Comparison of ENCODE assay signal across 8 mouse cellular contexts in the genomic region with DNA sequence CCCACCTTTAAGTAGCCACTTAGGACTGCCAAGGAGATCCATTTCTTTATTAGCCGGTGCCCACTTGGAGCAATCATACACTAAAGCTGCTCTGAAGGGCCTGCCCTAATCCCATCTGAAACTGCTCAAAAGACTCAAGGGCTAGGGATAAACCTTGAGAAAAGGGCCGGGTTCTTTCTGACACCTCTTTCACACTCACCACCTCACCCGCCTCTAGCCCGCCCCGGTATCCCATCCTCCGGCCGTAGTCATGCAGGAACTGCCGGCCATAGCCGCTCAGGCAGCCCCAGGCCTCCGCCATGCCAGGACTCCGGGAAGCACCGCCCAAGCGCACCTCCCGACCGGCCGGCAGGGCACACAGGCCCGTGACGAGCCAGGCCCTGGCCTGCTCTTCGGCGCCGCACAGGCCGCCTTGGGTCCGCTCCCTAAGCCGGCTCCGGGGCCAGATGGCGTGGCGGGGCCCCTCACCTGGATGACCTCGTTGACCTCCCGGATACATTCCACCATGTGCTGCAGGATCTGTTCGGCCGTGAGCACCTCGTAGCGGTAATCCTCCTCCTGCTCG. TPM values are rescaled to one million over a fixed set of nuclear protein-coding genes. Genes with fewer than 3 reads are reported as not detected.
DNase-seq lines count a peak whose midpoint lies in the region; ATAC-seq and TF ChIP-seq lines count a peak whose summit lies in the region.

No protein-coding gene starts in this region.

- peak overlapping the region; percentile 96 for H3K4me2 ChIP-seq in heart, embryonic 14.5 days (ENCODE audit: low read length)
- peak overlapping the region; percentile 95 for H3K4me2 ChIP-seq in neural tube, embryonic 13.5 days

- ATAC-seq in heart, embryonic 14.5 days (ENCODE audit: insufficient number of reproducible peaks, insufficient read depth, low FRiP score, low read depth): peak; percentile 62
- peak; percentile 48 for ATAC-seq in neural tube, embryonic 13.5 days (ENCODE audit: low read depth)

- H3K9ac ChIP-seq in heart, embryonic 14.5 days (ENCODE audit: low read length): peak overlapping the region; percentile 99
- H3K9ac ChIP-seq in neural tube, embryonic 13.5 days: peak overlapping the region; percentile 99

- no peaks in the 10 kb centered on the region for H3K27me3 ChIP-seq in forebrain, embryonic 10.5 days (ENCODE audit: poor library complexity, severe bottlenecking)
- no peaks in the 10 kb centered on the region for H3K27me3 ChIP-seq in heart, embryonic 14.5 days (ENCODE audit: control insufficient read depth, insufficient read depth, low read length)
- H3K27me3 ChIP-seq in neural tube, embryonic 13.5 days: no peaks in the 10 kb centered on the region
- H3K27me3 ChIP-seq in testis, adult 2 months (ENCODE audit: control insufficient read depth, insufficient read depth, low read length): no peaks in the 10 kb centered on the region

- no peaks in the 10 kb centered on the region for H3K9me3 ChIP-seq in forebrain, embryonic 10.5 days
- H3K9me3 ChIP-seq in heart, embryonic 14.5 days (ENCODE audit: control insufficient read depth, low read length): no peaks in the 10 kb centered on the region
- no peaks in the 10 kb centered on the region for H3K9me3 ChIP-seq in neural tube, embryonic 13.5 days

- peaks cover 12% of the 10 kb centered on the region for H3K36me3 ChIP-seq in forebrain, embryonic 10.5 days (replicated peaks)
- H3K36me3 ChIP-seq in heart, embryonic 14.5 days (ENCODE audit: control insufficient read depth, insufficient read depth, low read length): no peaks in the 10 kb centered on the region
- H3K36me3 ChIP-seq in neural tube, embryonic 13.5 days: no peaks in the 10 kb centered on the region
- H3K36me3 ChIP-seq in testis, adult 2 months (ENCODE audit: control insufficient read depth, insufficient read depth, low read length): 0 out of 2 replicates have a peak, but pooled peaks cover 2% of the 10 kb centered on the region

- DNase-seq in CD8-positive naive resting alpha-beta T cell, adult 2 months (ENCODE audit: low read depth in 2 of 2, low spot score in 2 of 2): peak; percentile 47
- DNase-seq in forebrain, embryonic 10.5 days (ENCODE audit: extremely low spot score, low spot score): peak; percentile 67
- peak; percentile 70 to 88 for DNase-seq in kidney, postnatal 25 days
- peak; percentile 70 to 78 for DNase-seq in lung, adult 18-20 months

- TF ChIP-seq CTCF in testis, adult 2 months (IDR thresholded peaks at IDR 0.05; ENCODE audit: control insufficient read depth, insufficient read depth, insufficient replicate concordance, low read depth, low read length): no peak

- no peaks in the 10 kb centered on the region for H3K4me1 ChIP-seq in brown adipose tissue, adult 24 weeks (ENCODE audit: control insufficient read depth, insufficient read depth, insufficient read length, low read length)
- H3K4me1 ChIP-seq in forebrain, embryonic 10.5 days: peaks cover 33% of the 10 kb centered on the region
- H3K4me1 ChIP-seq in heart, embryonic 14.5 days (ENCODE audit: control insufficient read depth in 2 of 2, insufficient read depth in 2 of 2, low read length in 2 of 2): peaks cover 0 to 23% of the 10 kb centered on the region in 2 experiments; a peak in 1 of 4 replicates
- H3K4me1 ChIP-seq in neural tube, embryonic 13.5 days (replicated peaks): peaks cover 44% of the 10 kb centered on the region
- H3K4me1 ChIP-seq in testis, adult 2 months (ENCODE audit: control insufficient read depth, insufficient read depth, low read length): peaks cover 3% of the 10 kb centered on the region; the same call in 1 of the 2 replicates

- H3K4me3 ChIP-seq in brown adipose tissue, adult 24 weeks (ENCODE audit: insufficient read depth, low read depth, low read length): peak overlapping the region; percentile 95
- H3K4me3 ChIP-seq in forebrain, embryonic 10.5 days: peak overlapping the region; percentile 100
- peak overlapping the region; percentile 88 to 94 for H3K4me3 ChIP-seq in heart, embryonic 14.5 days (ENCODE audit: control insufficient read depth in 1 of 2, insufficient read depth in 1 of 2, low read depth in 1 of 2, low read length in 2 of 2)
- H3K4me3 ChIP-seq in neural tube, embryonic 13.5 days: peak overlapping the region; percentile 92
- peak overlapping the region; percentile 95 for H3K4me3 ChIP-seq in testis, adult 2 months (ENCODE audit: control insufficient read depth, low read depth, low read length)

- TF ChIP-seq POLR2A in testis, adult 2 months (IDR thresholded peaks at IDR 0.05; ENCODE audit: control insufficient read depth, low read depth, low read length): no peak; the same call in 1 of the 2 replicates

- peak overlapping the region; percentile 93 for H3K27ac ChIP-seq in brown adipose tissue, adult 24 weeks (replicated peaks; ENCODE audit: low read depth, low read length)
- peak overlapping the region; percentile 94 for H3K27ac ChIP-seq in forebrain, embryonic 10.5 days
- peak overlapping the region; percentile 97 to 98 for H3K27ac ChIP-seq in heart, embryonic 14.5 days (replicated peaks in 1 of 2; ENCODE audit: control insufficient read depth in 1 of 2, insufficient read depth in 1 of 2, low read depth in 2 of 2, low read length in 2 of 2)
- H3K27ac ChIP-seq in neural tube, embryonic 13.5 days (replicated peaks): peak overlapping the region; percentile 99
- H3K27ac ChIP-seq in testis, adult 2 months (ENCODE audit: control insufficient read depth, insufficient read depth, low read depth, low read length): peak overlapping the region; percentile 100

- WGBS in forebrain, embryonic 10.5 days: under 1% methylated on average over 34 of the region's 34 CpGs
- WGBS in heart, embryonic 14.5 days: under 1% methylated on average over 34 of the region's 34 CpGs
- WGBS in neural tube, embryonic 13.5 days: 1% methylated on average over 34 of the region's 34 CpGs

RNA-seq across cellular contexts. Expression of a gene that starts 0.8 kb away (rescaled TPM):
- 38.9 and 39.7 TPM in 2 replicates for polyA plus RNA-seq in brown adipose tissue, adult 24 weeks (2012; ENCODE audit: insufficient read depth, insufficient read length, missing spikeins)
- polyA plus RNA-seq in forebrain, embryonic 10.5 days (2016; fragmentation: Nextera tagmentation; extraction: Ambion mirVana): 17.3 and 17.8 TPM in 2 replicates
- polyA plus RNA-seq in heart, embryonic 14.5 days (2014; fragmentation: Nextera tagmentation; extraction: Ambion mirVana): 14.9 and 18.3 TPM in 2 replicates
- polyA plus RNA-seq in neural tube, embryonic 13.5 days (2015; fragmentation: Nextera tagmentation; extraction: Ambion mirVana): 17.1 and 20.0 TPM in 2 replicates
- polyA plus RNA-seq in testis, adult 2 months (2012; rRNA removed): 150 and 160 TPM in 2 replicates

RNA-seq across cellular contexts. Expression of a gene that starts 53.7 kb away (rescaled TPM):
- polyA plus RNA-seq in brown adipose tissue, adult 24 weeks (2012; ENCODE audit: insufficient read depth, insufficient read length, missing spikeins): 34.3 and 45.5 TPM in 2 replicates
- polyA plus RNA-seq in forebrain, embryonic 10.5 days (2016; fragmentation: Nextera tagmentation; extraction: Ambion mirVana): 41.8 and 42.9 TPM in 2 replicates
- 87.6 and 91.4 TPM in 2 replicates for polyA plus RNA-seq in heart, embryonic 14.5 days (2014; fragmentation: Nextera tagmentation; extraction: Ambion mirVana)
- 58.6 and 63.7 TPM in 2 replicates for polyA plus RNA-seq in neural tube, embryonic 13.5 days (2015; fragmentation: Nextera tagmentation; extraction: Ambion mirVana)
- polyA plus RNA-seq in testis, adult 2 months (2012; rRNA removed): 100 and 116 TPM in 2 replicates

RNA-seq across cellular contexts. Expression of a gene that starts 54.1 kb away (rescaled TPM):
- not detected in 2 replicates for polyA plus RNA-seq in brown adipose tissue, adult 24 weeks (2012; ENCODE audit: insufficient read depth, insufficient read length, missing spikeins)
- not detected in 2 replicates for polyA plus RNA-seq in forebrain, embryonic 10.5 days (2016; fragmentation: Nextera tagmentation; extraction: Ambion mirVana)
- 0.55 TPM in 1 of 2 replicates, not detected in the other for polyA plus RNA-seq in heart, embryonic 14.5 days (2014; fragmentation: Nextera tagmentation; extraction: Ambion mirVana)
- polyA plus RNA-seq in neural tube, embryonic 13.5 days (2015; fragmentation: Nextera tagmentation; extraction: Ambion mirVana): 0.24 TPM in 1 of 2 replicates, not detected in the other
- 66.9 and 71.6 TPM in 2 replicates for polyA plus RNA-seq in testis, adult 2 months (2012; rRNA removed)

Comparison
In these comparisons a context has a peak if more than half of its experiments do, and no peak if none do; other contexts are left out.
1. Peak in every context shown above with its lines: DNase-seq, ATAC-seq, H3K4me3 ChIP-seq and H3K27ac ChIP-seq.
2. RNA of a gene that starts 54.1 kb away (polyA plus RNA-seq): 66.9 to 71.6 TPM in testis, adult 2 months; 0.55 TPM in heart, embryonic 14.5 days, not detected in brown adipose tissue, adult 24 weeks, 0.24 TPM in neural tube, embryonic 13.5 days and not detected in forebrain, embryonic 10.5 days; every median in the first group is over 10 times any median in the second.